Mouse (Mus musculus) adrenal gland, postnatal 25 days (tissue): ENCODE measurements around the gene Lpp. TPM values are rescaled to one million over a fixed set of nuclear protein-coding genes. Genes with fewer than 3 reads are reported as not detected.

Experiments used
- DNase-seq: peaks from one replicate; pipeline ENCODE4 v3.0.0; 2021; ENCODE audit warnings: mixed read lengths
- total RNA-seq: library from RNA; stranded (reverse); gene quantifications from 2 replicates; pipeline ENCODE4 v1.2.3, GENCODE M21; 2021

Lpp gene
- total RNA-seq, 1 experiment from 2014 or later, result 103 TPM

- no peak for DNase-seq
Measured at GRCm38 (mm10) chr16:24471029-24471428, 77.7 kb downstream of the Lpp start.

GRCm38 (mm10) chr16:24471801-24472200, 78.5 kb downstream of the Lpp start:
- no peak for DNase-seq

GRCm38 (mm10) chr16:24473966-24474365, 80.7 kb downstream of the Lpp start:
- DNase-seq, result no peak

- DNase-seq, result no peak
Measured at GRCm38 (mm10) chr16:24474781-24475180, 81.5 kb downstream of the Lpp start.

- no peak for DNase-seq
Measured at GRCm38 (mm10) chr16:24475305-24475947, 82.1 kb downstream of the Lpp start.

- DNase-seq, result no peak
Measured at GRCm38 (mm10) chr16:24476911-24477401, 83.6 kb downstream of the Lpp start.

- no peak for DNase-seq
Measured at GRCm38 (mm10) chr16:24478006-24478405, 84.7 kb downstream of the Lpp start.

- no peak for DNase-seq
Measured at GRCm38 (mm10) chr16:24478851-24479250, 85.5 kb downstream of the Lpp start.

GRCm38 (mm10) chr16:24482648-24483047, 89.3 kb downstream of the Lpp start:
- no peak for DNase-seq

- peak; percentile 84 for DNase-seq
Measured at GRCm38 (mm10) chr16:24483527-24484101, 90.3 kb downstream of the Lpp start.

GRCm38 (mm10) chr16:24487782-24488241, 94.5 kb downstream of the Lpp start:
- DNase-seq, result peak; percentile 60

GRCm38 (mm10) chr16:24489516-24490285, 96.4 kb downstream of the Lpp start:
- DNase-seq, result no peak

GRCm38 (mm10) chr16:24490751-24491485, 97.6 kb downstream of the Lpp start:
- no peak for DNase-seq

- DNase-seq, result no peak
Measured at GRCm38 (mm10) chr16:24491486-24491758, 98.1 kb downstream of the Lpp start.

GRCm38 (mm10) chr16:24492194-24492940, 99.1 kb downstream of the Lpp start:
- no peak for DNase-seq

- no peak for DNase-seq
Measured at GRCm38 (mm10) chr16:24494531-24494930, 101.2 kb downstream of the Lpp start.

GRCm38 (mm10) chr16:24495461-24495860, 102.2 kb downstream of the Lpp start:
- DNase-seq, result no peak

- no peak for DNase-seq
Measured at GRCm38 (mm10) chr16:24496635-24497034, 103.3 kb downstream of the Lpp start.

- DNase-seq, result no peak
Measured at GRCm38 (mm10) chr16:24497413-24497812, 104.1 kb downstream of the Lpp start.

GRCm38 (mm10) chr16:24498103-24498659, 104.9 kb downstream of the Lpp start:
- DNase-seq, result no peak

- DNase-seq, result no peak
Measured at GRCm38 (mm10) chr16:24501197-24501596, 107.9 kb downstream of the Lpp start.
